Mouse (Mus musculus): ENCODE measurements around the gene Mfsd10. TPM values are rescaled to one million over a fixed set of nuclear protein-coding genes. Genes with fewer than 3 reads are reported as not detected.
"Not testable (repeated sequence)": the region's sequence is repeated elsewhere in the genome, so short reads cannot be mapped to it uniquely, and the experiment has no call there.

Gene Mfsd10
- polyA plus RNA-seq, 1 experiment from 2014 or later: 107 TPM

GRCm38 (mm10) chr5:34593202-34593727, 43.7 kb downstream of the Mfsd10 start:
- Histone ChIP-seq H3K4me3 (replicated peaks) (no peak overlapping the region), H3K36me3 (peaks cover 19% of the 10 kb centered on the region), H3K4me2 (no peak overlapping the region), H3K27ac (no peak overlapping the region), H3K4me1 (replicated peaks) (peaks cover 6% of the 10 kb centered on the region; the same call in 1 of the 2 replicates), H3K9me3 (no peaks in the 10 kb centered on the region), H3K9ac (replicated peaks) (no peak overlapping the region), H3K27me3 (no peaks in the 10 kb centered on the region)
- ATAC-seq (ENCODE audit: insufficient number of reproducible peaks, insufficient read depth, low FRiP score, low TSS enrichment, low read depth): no peak
- 95% methylated on average over 9 of the region's 9 CpGs for WGBS

DNA sequence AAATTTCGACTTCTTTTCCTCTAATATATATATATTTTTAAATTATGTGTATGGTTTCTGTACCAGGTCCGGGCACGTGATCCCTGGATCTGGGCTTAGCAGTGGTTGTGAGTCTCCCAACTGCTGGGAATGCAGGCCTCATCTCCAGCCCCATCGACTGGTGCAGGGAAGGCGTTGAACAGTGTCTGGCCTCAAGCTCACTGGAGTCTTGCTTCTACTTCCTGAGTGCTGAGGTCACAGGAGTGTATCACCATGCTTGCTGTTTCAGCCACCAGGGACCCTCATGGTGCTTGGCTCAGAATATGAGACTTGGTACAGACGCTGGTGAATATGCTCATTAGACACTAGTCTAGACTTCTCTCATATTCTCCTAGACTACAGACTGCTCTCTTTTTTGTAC, 44.3 kb downstream of the Mfsd10 start:
- Histone ChIP-seq H3K27ac (no peak overlapping the region), H3K27me3 (no peaks in the 10 kb centered on the region), H3K9ac (replicated peaks) (no peak overlapping the region), H3K4me3 (replicated peaks) (no peak overlapping the region), H3K9me3 (no peaks in the 10 kb centered on the region), H3K4me1 (replicated peaks) (peaks cover 6% of the 10 kb centered on the region; the same call in 1 of the 2 replicates), H3K4me2 (no peak overlapping the region), H3K36me3 (peaks cover 13% of the 10 kb centered on the region; the same call in 1 of the 2 replicates)
- ATAC-seq (ENCODE audit: insufficient number of reproducible peaks, insufficient read depth, low FRiP score, low TSS enrichment, low read depth): no peak
- WGBS: 94% methylated on average over 6 of the region's 6 CpGs

DNA sequence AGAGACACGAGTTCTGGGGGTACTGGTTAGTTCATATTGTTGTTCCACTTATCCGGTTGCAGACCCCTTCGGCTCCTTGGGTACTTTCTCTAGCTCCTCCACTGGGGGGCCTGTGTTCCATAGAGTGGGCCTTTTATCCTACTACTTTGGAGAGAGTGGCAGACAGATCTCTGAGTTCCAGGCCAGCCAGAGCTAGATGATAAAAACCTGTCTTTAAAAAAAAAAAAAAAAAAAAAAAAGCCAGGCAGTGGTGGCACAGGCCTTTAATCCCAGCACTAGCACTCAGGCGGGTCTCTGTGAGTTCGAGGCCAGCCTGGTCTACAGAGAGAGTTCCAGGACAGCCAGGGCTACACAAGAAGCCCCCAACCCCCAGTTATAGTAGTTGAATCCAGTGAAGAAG, 44.8 kb downstream of the Mfsd10 start:
- H3K4me3 ChIP-seq (replicated peaks); H3K4me1 ChIP-seq (replicated peaks); H3K4me2 ChIP-seq; H3K9me3 ChIP-seq; H3K9ac ChIP-seq (replicated peaks); H3K27me3 ChIP-seq; H3K27ac ChIP-seq; H3K36me3 ChIP-seq; ATAC-seq (ENCODE audit: insufficient number of reproducible peaks, insufficient read depth, low FRiP score, low TSS enrichment, low read depth): not testable (repeated sequence)
- WGBS: 88% methylated on average over 5 of the region's 5 CpGs

GRCm38 (mm10) chr5:34591388-34592004, 45.5 kb downstream of the Mfsd10 start:
- 87% methylated on average over 5 of the region's 5 CpGs for WGBS

DNA sequence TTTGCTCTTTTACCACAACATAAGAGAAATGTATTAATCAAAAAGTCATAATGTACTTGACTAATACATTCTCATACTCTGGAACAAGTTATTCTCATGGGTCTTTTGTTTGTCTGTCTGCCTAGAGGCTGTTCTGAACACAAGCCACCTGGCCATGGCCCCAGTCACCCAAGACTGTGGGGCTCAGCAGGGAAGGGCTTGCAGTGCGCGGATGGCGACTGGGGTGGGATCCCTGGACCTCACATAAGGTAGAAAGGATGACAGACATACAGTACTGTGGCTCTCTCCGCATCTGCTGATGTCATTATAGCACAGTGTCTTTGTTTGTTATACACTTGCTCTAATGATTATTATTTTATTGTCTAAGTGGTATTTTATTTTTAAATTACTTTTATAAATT, 46.3 kb downstream of the Mfsd10 start:
- no peak overlapping the region for H3K9ac ChIP-seq (replicated peaks)
- ATAC-seq (ENCODE audit: insufficient number of reproducible peaks, insufficient read depth, low FRiP score, low TSS enrichment, low read depth): no peak
- no peaks in the 10 kb centered on the region for H3K9me3 ChIP-seq
- no peak overlapping the region for H3K4me2 ChIP-seq
- H3K4me1 ChIP-seq (replicated peaks): peaks cover 6% of the 10 kb centered on the region; the same call in 1 of the 2 replicates
- WGBS: 70% methylated on average over 4 of the region's 4 CpGs
- H3K27me3 ChIP-seq: no peaks in the 10 kb centered on the region
- H3K36me3 ChIP-seq: peaks cover 7% of the 10 kb centered on the region; the same call in 1 of the 2 replicates
- no peak overlapping the region for H3K4me3 ChIP-seq (replicated peaks)
- no peak overlapping the region for H3K27ac ChIP-seq

More at GRCm38 (mm10) chr5:34591388-34592004, 45.5 kb downstream of the Mfsd10 start:
- Histone ChIP-seq H3K9ac (replicated peaks) (no peak overlapping the region), H3K4me1 (replicated peaks) (peaks cover 6% of the 10 kb centered on the region; the same call in 1 of the 2 replicates), H3K27ac (no peak overlapping the region), H3K9me3 (no peaks in the 10 kb centered on the region), H3K4me2 (no peak overlapping the region), H3K4me3 (replicated peaks) (no peak overlapping the region), H3K36me3 (peaks cover 7% of the 10 kb centered on the region; the same call in 1 of the 2 replicates), H3K27me3 (no peaks in the 10 kb centered on the region)
- no peak for ATAC-seq (ENCODE audit: insufficient number of reproducible peaks, insufficient read depth, low FRiP score, low TSS enrichment, low read depth)

DNA sequence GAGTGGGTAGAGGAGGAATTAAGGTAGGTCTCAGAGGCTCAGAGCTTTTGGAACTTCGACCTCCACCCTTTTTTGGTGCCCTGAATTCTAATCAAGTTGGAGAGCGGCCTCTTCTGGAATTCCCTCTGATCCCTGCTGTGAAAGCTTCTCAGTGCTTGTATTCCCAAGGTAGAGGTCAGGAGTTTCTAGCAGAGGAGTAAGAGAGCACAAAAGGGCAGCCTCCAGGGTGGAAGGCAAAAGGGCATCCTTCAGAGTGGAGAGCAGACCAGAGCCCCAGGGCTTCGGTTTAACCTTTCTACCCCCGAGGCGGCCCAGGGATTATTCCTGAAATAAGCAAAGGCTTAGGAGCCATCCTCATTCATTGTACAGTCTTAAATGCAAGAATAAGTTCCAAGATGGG, 47.0 kb downstream of the Mfsd10 start:
- H3K27me3 ChIP-seq: no peaks in the 10 kb centered on the region
- 38% methylated on average over 5 of the region's 5 CpGs for WGBS
- no peak overlapping the region for H3K4me2 ChIP-seq
- no peak for ATAC-seq (ENCODE audit: insufficient number of reproducible peaks, insufficient read depth, low FRiP score, low TSS enrichment, low read depth)
- no peak overlapping the region for H3K4me3 ChIP-seq (replicated peaks)
- H3K9me3 ChIP-seq: no peaks in the 10 kb centered on the region
- no peak overlapping the region for H3K9ac ChIP-seq (replicated peaks)
- H3K27ac ChIP-seq: no peak overlapping the region
- peaks cover 6% of the 10 kb centered on the region; the same call in 1 of the 2 replicates for H3K4me1 ChIP-seq (replicated peaks)
- H3K36me3 ChIP-seq: peaks cover 7% of the 10 kb centered on the region; the same call in 1 of the 2 replicates

DNA sequence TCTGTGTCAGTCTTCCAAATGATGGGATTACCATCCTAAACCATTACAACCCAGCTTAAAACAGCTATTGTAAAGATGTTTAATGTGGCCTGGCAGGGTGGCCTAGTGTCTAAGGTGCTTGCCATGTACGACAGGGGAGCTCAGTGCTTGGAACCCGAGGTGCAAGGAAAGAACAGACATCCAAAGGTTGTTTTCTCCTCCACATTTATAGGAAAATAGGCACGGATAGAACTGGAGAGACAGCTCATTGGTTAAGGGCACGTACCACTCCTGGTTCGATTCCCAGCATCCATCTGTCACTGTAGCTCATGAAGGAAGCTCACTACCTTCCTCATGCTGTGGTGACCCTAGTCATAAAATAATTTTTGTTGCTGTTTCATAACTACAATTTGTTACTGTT, 49.1 kb downstream of the Mfsd10 start:
- Histone ChIP-seq H3K27ac (no peak overlapping the region), H3K9ac (replicated peaks) (no peak overlapping the region), H3K9me3 (no peaks in the 10 kb centered on the region), H3K4me2 (no peak overlapping the region), H3K36me3 (0 out of 2 replicates have a peak, but pooled peaks cover 7% of the 10 kb centered on the region), H3K4me3 (replicated peaks) (no peak overlapping the region), H3K4me1 (replicated peaks) (peaks cover 6% of the 10 kb centered on the region; the same call in 1 of the 2 replicates), H3K27me3 (no peaks in the 10 kb centered on the region)
- ATAC-seq (ENCODE audit: insufficient number of reproducible peaks, insufficient read depth, low FRiP score, low TSS enrichment, low read depth): no peak
- WGBS: 89% methylated on average over 5 of the region's 5 CpGs

- WGBS: 68% methylated on average over 5 of the region's 5 CpGs
- H3K4me1 ChIP-seq (replicated peaks): peaks cover 10% of the 10 kb centered on the region
These were observed 51.8 kb downstream of the Mfsd10 start for GRCm38 (mm10) chr5:34585216-34585615.

More at GRCm38 (mm10) chr5:34585216-34585615, 51.8 kb downstream of the Mfsd10 start:
- no peak overlapping the region for H3K4me2 ChIP-seq
- H3K36me3 ChIP-seq: 0 out of 2 replicates have a peak, but pooled peaks cover 7% of the 10 kb centered on the region
- H3K9me3 ChIP-seq: no peaks in the 10 kb centered on the region
- no peak overlapping the region for H3K9ac ChIP-seq (replicated peaks)
- no peak for ATAC-seq (ENCODE audit: insufficient number of reproducible peaks, insufficient read depth, low FRiP score, low TSS enrichment, low read depth)
- H3K27me3 ChIP-seq: no peaks in the 10 kb centered on the region
- no peak overlapping the region for H3K4me3 ChIP-seq (replicated peaks)
- H3K27ac ChIP-seq: no peak overlapping the region

Other genes with a start within 250 kb of the Mfsd10 start
- 9.6 and 10.8 TPM in 2 replicates for gene Tnip2, start 123.2 kb downstream of the Mfsd10 start, polyA plus RNA-seq (2016; fragmentation: Nextera tagmentation; extraction: Ambion mirVana)
- gene Sh3bp2, start 111.4 kb downstream of the Mfsd10 start, polyA plus RNA-seq (2016; fragmentation: Nextera tagmentation; extraction: Ambion mirVana): 9.7 and 12.0 TPM in 2 replicates
- gene Add1, start 63.5 kb downstream of the Mfsd10 start, polyA plus RNA-seq (2016; fragmentation: Nextera tagmentation; extraction: Ambion mirVana): 173 and 189 TPM in 2 replicates
- gene Nop14, start 22.9 kb upstream of the Mfsd10 start, polyA plus RNA-seq (2016; fragmentation: Nextera tagmentation; extraction: Ambion mirVana): 30.9 and 32.7 TPM in 2 replicates
- 4.0 and 4.3 TPM in 2 replicates for gene Grk4, start 23.2 kb upstream of the Mfsd10 start, polyA plus RNA-seq (2016; fragmentation: Nextera tagmentation; extraction: Ambion mirVana)
- gene Htt, start 124.5 kb upstream of the Mfsd10 start, polyA plus RNA-seq (2016; fragmentation: Nextera tagmentation; extraction: Ambion mirVana): 18.2 and 18.5 TPM in 2 replicates

All from limb, embryonic 12.5 days (tissue).